Mouse (Mus musculus) heart, embryonic 14.5 days (tissue): ENCODE results near the gene Clcnkb. TPM values are rescaled to one million over a fixed set of nuclear protein-coding genes. Genes with fewer than 3 reads are reported as not detected.

Experiments
- ATAC-seq: fragments of 200-750 bp; cut with Nextera tagmentation; 2 replicates; pipeline ENCODE4 v1.8.0; 2017; ENCODE audit warnings: low read depth, moderate TSS enrichment; ENCODE audit not compliant: insufficient number of reproducible peaks, insufficient read depth, low FRiP score
- H3K27ac ChIP-seq, 2 experiments: fragments of 200-500 bp in 1 of 2; fragments of 300-500 bp in 1 of 2; sonication (generic) in 1 of 2; replicated peaks in 1 of 2; 2 replicates each; pipeline ENCODE4 v1.5.1; 2012 to 2014; ENCODE audit warnings: low read depth in 2 of 2, low read length in 2 of 2, control low read depth in 1 of 2, mild to moderate bottlenecking in 1 of 2, mixed read lengths in 1 of 2; ENCODE audit not compliant: control insufficient read depth in 1 of 2, insufficient read depth in 1 of 2
- H3K27me3 ChIP-seq: fragments of 300-500 bp; sonication (generic); 2 replicates; pipeline ENCODE4 v1.6.1; 2014; ENCODE audit warnings: mild to moderate bottlenecking, low read length, control low read depth; ENCODE audit not compliant: control insufficient read depth, insufficient read depth
- H3K36me3 ChIP-seq: fragments of 300-500 bp; sonication (generic); 2 replicates; pipeline ENCODE4 v1.6.1; 2014; ENCODE audit warnings: mild to moderate bottlenecking, control low read depth, low read length, mixed read lengths; ENCODE audit not compliant: control insufficient read depth, insufficient read depth
- H3K4me1 ChIP-seq, 2 experiments: fragments of 200-500 bp in 1 of 2; fragments of 300-500 bp in 1 of 2; sonication (generic) in 1 of 2; 2 replicates each; pipeline ENCODE4 v1.6.1; 2012 to 2014; ENCODE audit warnings: low read length in 2 of 2, control low read depth in 1 of 2, mixed read lengths in 1 of 2; ENCODE audit not compliant: control insufficient read depth in 2 of 2, insufficient read depth in 2 of 2
- H3K4me2 ChIP-seq: fragments of 300-500 bp; sonication (generic); 2 replicates; pipeline ENCODE4 v1.6.1; 2014; ENCODE audit warnings: mild to moderate bottlenecking, low read length
- H3K4me3 ChIP-seq, 2 experiments: fragments of 200-500 bp in 1 of 2; fragments of 300-500 bp in 1 of 2; sonication (generic) in 1 of 2; 2 replicates each; pipeline ENCODE4 v1.5.1; 2012 to 2014; ENCODE audit warnings: low read length in 2 of 2, mild to moderate bottlenecking in 2 of 2, control low read depth in 1 of 2, low read depth in 1 of 2, moderate library complexity in 1 of 2; ENCODE audit not compliant: control insufficient read depth in 1 of 2, insufficient read depth in 1 of 2
- H3K9ac ChIP-seq: fragments of 300-500 bp; sonication (generic); 2 replicates; pipeline ENCODE4 v1.6.1; 2014; ENCODE audit warnings: mild to moderate bottlenecking, low read length
- H3K9me3 ChIP-seq: fragments of 300-500 bp; sonication (generic); 2 replicates; pipeline ENCODE4 v1.6.1; 2016; ENCODE audit warnings: low read length, control low read depth; ENCODE audit not compliant: control insufficient read depth
- WGBS: fragments of 180-500 bp; shearing (Covaris S2); extraction: QIAGEN DNeasy Blood & Tissue Kit; methylation state at CpG from one replicate; pipeline ENCODE4 v1.1.7; 2014; 5-methylcytosine and 5-hydroxymethylcytosine counted together
- polyA plus RNA-seq: library from polyadenylated mRNA; unstranded; fragments of >200 nt; fragmentation: Nextera tagmentation; extraction: Ambion mirVana; gene quantifications from 2 replicates; pipeline ENCODE4 v1.2.1, GENCODE M21; 2014

Gene Clcnkb
- polyA plus RNA-seq, 1 experiment from 2014 or later = 1.1 TPM

DNA sequence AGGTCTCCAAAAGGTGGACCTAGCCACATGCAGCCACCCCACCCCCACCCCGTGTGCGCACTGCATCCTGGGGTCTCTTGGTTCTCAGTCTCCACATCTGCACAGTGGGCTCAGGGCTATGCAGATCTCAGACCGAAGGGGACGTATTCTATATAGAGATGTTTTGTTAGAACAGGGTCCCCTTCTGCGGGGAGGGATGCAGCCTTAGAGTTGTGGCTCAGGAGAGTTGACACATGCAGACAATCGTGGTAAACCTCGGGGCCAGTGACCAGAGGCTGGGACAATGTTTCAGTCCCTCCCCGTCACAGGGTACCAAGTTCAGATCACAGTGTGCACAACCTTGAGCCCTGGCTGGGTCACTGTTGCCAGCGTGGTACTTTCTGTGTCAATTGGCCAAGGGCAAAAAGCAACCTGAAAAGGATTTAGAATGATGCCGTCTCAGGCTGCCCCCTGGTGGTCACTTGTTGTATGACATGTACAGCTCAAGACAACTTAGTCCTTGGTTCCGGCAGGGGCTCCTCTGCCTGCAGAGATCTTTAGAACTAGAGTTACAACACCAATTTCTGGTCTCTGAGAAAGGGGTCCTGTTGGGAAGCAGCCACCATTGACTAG, 52.8 kb downstream of the Clcnkb start:
- Histone ChIP-seq H3K4me3 (no peak overlapping the region), H3K36me3 (no peaks in the 10 kb centered on the region), H3K9ac (no peak overlapping the region), H3K27ac (no peak overlapping the region), H3K27me3 (peaks cover 31% of the 10 kb centered on the region), H3K4me1 (peaks cover 0 to 2% of the 10 kb centered on the region in 2 experiments; a peak in 1 of 4 replicates), H3K9me3 (no peaks in the 10 kb centered on the region), H3K4me2 (no peak overlapping the region)
- ATAC-seq = peak; percentile 10; the same call in 1 of the 2 replicates
- 29% methylated on average over 11 of the region's 11 CpGs for WGBS

DNA sequence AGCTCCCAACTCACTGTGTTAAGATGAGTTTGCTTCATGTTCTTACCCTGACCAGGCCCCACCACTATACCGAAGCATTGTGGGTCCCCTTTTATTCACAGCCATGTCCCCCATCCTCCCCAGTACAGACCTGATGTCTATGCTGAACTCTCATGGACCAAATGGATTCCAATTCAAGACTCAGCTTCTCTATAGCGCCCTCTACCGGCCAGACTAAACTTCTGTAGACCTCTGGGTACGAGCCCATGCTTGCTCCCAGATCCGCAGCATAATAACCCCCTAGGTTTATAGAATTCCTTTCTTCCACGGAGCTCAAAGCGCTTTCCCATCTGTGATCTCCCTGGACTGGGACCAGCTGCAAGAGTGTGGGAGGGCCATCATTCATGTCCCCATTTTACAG, 55.0 kb downstream of the Clcnkb start:
- H3K4me3 ChIP-seq = no peak overlapping the region
- H3K9me3 ChIP-seq = no peaks in the 10 kb centered on the region
- no peaks in the 10 kb centered on the region for H3K36me3 ChIP-seq
- H3K27me3 ChIP-seq = peaks cover 14% of the 10 kb centered on the region
- 40% methylated on average over 7 of the region's 7 CpGs for WGBS
- H3K9ac ChIP-seq = no peak overlapping the region
- H3K4me1 ChIP-seq = peaks cover 0 to 2% of the 10 kb centered on the region in 2 experiments; a peak in 1 of 4 replicates
- no peak for ATAC-seq
- H3K27ac ChIP-seq = no peak overlapping the region
- H3K4me2 ChIP-seq = no peak overlapping the region

DNA sequence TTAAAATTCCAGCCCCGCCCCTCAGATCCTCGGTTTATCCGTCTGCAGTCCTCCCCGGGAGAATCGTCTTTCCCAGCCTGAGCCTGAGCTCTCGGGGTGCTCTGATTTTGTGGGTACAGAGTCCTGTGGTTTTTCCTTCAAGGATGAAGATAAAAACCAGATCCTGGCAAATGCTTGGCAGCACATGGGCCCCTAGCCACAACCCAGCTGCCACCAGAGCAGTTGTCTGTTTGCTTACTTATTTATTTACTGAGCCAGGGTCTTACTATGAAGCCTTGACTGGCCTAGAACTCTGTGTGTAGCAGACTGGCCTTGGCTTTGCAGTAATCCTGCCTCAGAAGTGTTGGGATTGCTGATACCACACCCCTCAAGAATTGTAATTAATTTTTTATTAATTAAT, 56.6 kb downstream of the Clcnkb start:
- H3K4me2 ChIP-seq = no peak overlapping the region
- peaks cover 0 to 2% of the 10 kb centered on the region in 2 experiments; a peak in 1 of 4 replicates for H3K4me1 ChIP-seq
- H3K9me3 ChIP-seq = no peaks in the 10 kb centered on the region
- no peak overlapping the region for H3K4me3 ChIP-seq
- H3K36me3 ChIP-seq = no peaks in the 10 kb centered on the region
- no peak overlapping the region for H3K9ac ChIP-seq
- WGBS = 75% methylated on average over 6 of the region's 6 CpGs
- no peak overlapping the region for H3K27ac ChIP-seq
- 0 out of 2 replicates have a peak, but pooled peaks cover 2% of the 10 kb centered on the region for H3K27me3 ChIP-seq
- no peak for ATAC-seq

DNA sequence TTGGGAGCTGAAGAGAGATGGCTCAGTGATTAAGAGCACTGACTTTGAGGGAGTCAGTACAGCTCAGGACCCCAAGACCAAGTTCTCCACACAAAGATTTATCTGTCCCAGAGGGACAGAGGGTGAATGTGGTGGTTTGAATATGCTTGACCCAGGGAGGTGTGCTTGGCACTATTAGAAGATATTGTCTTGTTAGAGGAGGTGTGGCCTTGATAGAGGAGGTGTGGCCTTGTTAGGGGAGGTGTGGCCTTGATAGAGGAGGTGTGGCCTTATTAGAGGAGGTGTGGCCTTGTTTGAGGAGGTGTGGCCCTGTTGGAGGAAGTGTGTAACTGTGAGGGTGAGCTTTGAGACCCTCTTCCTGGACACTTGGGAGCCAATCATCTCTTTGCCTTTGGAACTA, 58.0 kb downstream of the Clcnkb start:
- H3K36me3 ChIP-seq = no peaks in the 10 kb centered on the region
- no peak overlapping the region for H3K4me2 ChIP-seq
- H3K27ac ChIP-seq = no peak overlapping the region

More for the DNA sequence above, 58.0 kb downstream of the Clcnkb start:
- Histone ChIP-seq H3K9ac (no peak overlapping the region), H3K9me3 (no peaks in the 10 kb centered on the region), H3K27me3 (no peaks in the 10 kb centered on the region), H3K4me3 (no peak overlapping the region), H3K4me1 (no peaks in the 10 kb centered on the region; a peak in 1 of 4 replicates)
- ATAC-seq = no peak

Other genes starting within 250 kb of the Clcnkb start
- 1.5 and 1.7 TPM in 2 replicates for gene Rsg1, start 202.1 kb downstream of the Clcnkb start, polyA plus RNA-seq
- 1.1 and 2.6 TPM in 2 replicates for gene Arhgef19, start 176.5 kb downstream of the Clcnkb start, polyA plus RNA-seq
- 1.9 TPM in 2 replicates for gene Epha2, start 114.8 kb downstream of the Clcnkb start, polyA plus RNA-seq
- gene Fam131c, start 47.8 kb downstream of the Clcnkb start, polyA plus RNA-seq = 0.88 and 0.92 TPM in 2 replicates
- gene Clcnka, start 17.3 kb downstream of the Clcnkb start, polyA plus RNA-seq = not detected in 2 replicates
- 172 and 266 TPM in 2 replicates for gene Hspb7, start 4.8 kb upstream of the Clcnkb start, polyA plus RNA-seq
- gene Srarp, start 20.1 kb upstream of the Clcnkb start, polyA plus RNA-seq = not detected in 2 replicates
- gene Zbtb17, start 28.6 kb upstream of the Clcnkb start, polyA plus RNA-seq = 16.2 and 18.8 TPM in 2 replicates
- 9.6 and 10.7 TPM in 2 replicates for gene Spen, start 122.6 kb upstream of the Clcnkb start, polyA plus RNA-seq
- gene Fblim1, start 190.1 kb upstream of the Clcnkb start, polyA plus RNA-seq = 45.2 and 45.7 TPM in 2 replicates
- gene Tmem82, start 202.6 kb upstream of the Clcnkb start, polyA plus RNA-seq = 0.19 and 0.43 TPM in 2 replicates
- gene Slc25a34, start 207.8 kb upstream of the Clcnkb start, polyA plus RNA-seq = 0.09 and 0.19 TPM in 2 replicates
- gene Plekhm2, start 248.9 kb upstream of the Clcnkb start, polyA plus RNA-seq = 6.6 and 7.8 TPM in 2 replicates